Mouse (Mus musculus) brain, embryonic 14.5 days (tissue): ENCODE data around the gene Dapk3.

Experiments used
- CTCF ChIP-seq: fragments of 200-500 bp; IDR thresholded peaks from 2 replicates; pipeline ENCODE4 v1.5.1; 2012; ENCODE audit warnings: inconsistent platforms, mild to moderate bottlenecking, moderate library complexity, borderline replicate concordance; ENCODE audit not compliant: insufficient read depth, insufficient read length; ENCODE audit errors: extremely low read depth
- POLR2A ChIP-seq: fragments of 200-500 bp; IDR thresholded peaks from 2 replicates; pipeline ENCODE4 v1.6.1; 2012; ENCODE audit warnings: mild to moderate bottlenecking, inconsistent platforms, borderline replicate concordance; ENCODE audit not compliant: poor library complexity, insufficient read depth, insufficient read length, severe bottlenecking; ENCODE audit errors: extremely low read depth

DNA sequence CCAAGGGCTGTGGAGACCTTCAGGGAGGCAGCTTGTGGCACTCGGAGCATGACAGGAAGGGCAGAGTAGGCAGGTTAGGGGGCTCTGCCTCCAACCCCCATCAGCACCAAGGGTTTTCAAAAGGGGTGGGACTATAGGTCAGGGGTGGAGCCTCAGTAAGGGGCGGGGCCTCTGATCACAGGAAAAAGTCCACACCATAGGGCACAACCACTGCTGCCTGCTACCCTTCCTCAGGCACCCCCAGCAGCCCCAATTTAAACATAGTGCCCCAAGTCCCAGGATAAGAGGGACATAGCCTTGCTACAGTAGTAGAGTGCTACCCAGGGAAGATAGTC is 20.5 kb upstream of the Dapk3 start:
- TF ChIP-seq CTCF = no peak
- no peak for TF ChIP-seq POLR2A
